Mouse (Mus musculus) brain, embryonic 14.5 days (tissue): ENCODE measurements around the gene Pknox1. TPM values are rescaled to one million over a fixed set of nuclear protein-coding genes. Genes with fewer than 3 reads are reported as not detected.
A peak's percentile ranks its signal among the peaks of the same experiment; 100 is the strongest.

ENCODE experiments used
- DNase-seq: peaks from one replicate; pipeline ENCODE4 v3.0.0-alpha.2; 2011; ENCODE audit warnings: low read depth
- CTCF ChIP-seq: fragments of 200-500 bp; IDR thresholded peaks from 2 replicates; pipeline ENCODE4 v1.5.1; 2012; ENCODE audit warnings: inconsistent platforms, mild to moderate bottlenecking, moderate library complexity, borderline replicate concordance; ENCODE audit not compliant: insufficient read depth, insufficient read length; ENCODE audit errors: extremely low read depth
- POLR2A ChIP-seq: fragments of 200-500 bp; IDR thresholded peaks from 2 replicates; pipeline ENCODE4 v1.6.1; 2012; ENCODE audit warnings: mild to moderate bottlenecking, inconsistent platforms, borderline replicate concordance; ENCODE audit not compliant: poor library complexity, insufficient read depth, insufficient read length, severe bottlenecking; ENCODE audit errors: extremely low read depth
- polyA plus RNA-seq: library from polyadenylated mRNA; depleted of rRNA; stranded (reverse); fragments of >200 nt; gene quantifications from 2 replicates; pipeline ENCODE4 v1.2.3, GENCODE M21; 2012

Gene Pknox1
- polyA plus RNA-seq, 1 experiment: 36.8 TPM

DNA sequence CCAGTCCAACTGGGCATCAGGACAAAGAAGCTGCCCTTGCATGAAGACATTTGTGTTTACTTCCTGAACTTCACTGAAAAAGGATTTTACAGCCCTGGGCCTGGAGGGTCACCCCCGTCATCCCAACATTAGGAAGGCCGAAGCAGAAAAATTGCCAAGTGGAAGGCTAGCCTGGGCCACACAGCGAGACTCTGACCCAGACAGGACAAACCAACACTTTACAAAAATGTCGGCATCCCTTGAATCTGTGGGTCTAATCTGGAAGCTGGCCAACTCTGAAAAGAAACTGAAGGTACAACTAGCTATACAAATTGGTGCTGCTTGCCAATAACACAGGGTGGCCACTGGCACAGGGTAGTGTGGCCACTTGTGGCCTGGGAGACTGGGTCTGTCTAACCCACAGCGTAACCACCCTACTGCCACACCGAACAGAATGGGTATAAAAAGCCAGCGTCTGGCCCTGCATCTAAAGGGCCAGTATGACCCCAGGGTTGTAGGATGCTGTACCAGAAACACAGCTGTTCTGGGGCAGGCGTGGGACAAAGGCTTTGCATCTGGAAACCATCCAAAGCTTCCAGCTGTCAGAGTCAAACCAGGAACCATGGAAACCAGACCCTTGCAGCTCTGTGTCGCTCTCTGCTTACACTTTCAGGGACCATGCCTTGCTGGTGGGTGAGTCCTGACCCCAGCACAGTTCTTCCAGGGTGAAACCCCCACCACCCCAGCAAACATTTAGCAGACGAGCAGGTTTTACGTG lies 7.2 kb upstream of the Pknox1 start:
- DNase-seq: peak; percentile 85
- TF ChIP-seq POLR2A (no peak), CTCF (no peak)

DNA sequence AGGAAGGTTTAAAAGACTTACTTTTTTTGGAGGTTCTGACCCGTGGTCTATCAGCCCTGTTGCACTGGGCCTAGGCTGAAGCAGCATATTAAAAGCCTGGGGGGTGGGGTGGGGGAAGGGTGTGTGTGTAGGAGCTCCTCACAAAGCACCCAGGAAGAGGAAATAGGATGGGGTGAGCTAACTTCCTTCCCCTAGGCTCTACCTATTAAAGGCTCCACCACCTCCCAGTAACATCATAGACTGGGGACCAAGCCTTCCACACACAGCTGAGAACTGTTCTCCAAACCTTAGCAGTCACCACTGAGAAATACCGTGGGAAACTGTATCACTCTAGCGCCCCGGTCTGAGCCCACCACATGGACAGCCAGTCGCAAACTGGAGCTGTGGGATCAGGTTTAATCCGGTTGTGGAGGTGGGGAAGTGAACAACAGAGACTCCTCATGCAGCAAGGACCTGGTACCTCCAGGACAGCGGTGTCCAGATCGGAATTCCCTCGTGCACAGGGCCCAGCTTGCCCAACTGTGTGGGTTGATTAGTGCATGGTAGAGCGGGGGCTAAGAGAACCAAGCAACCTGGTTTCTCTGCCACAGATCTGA lies 6.5 kb upstream of the Pknox1 start:
- DNase-seq: peak; percentile 44
- no peak for TF ChIP-seq CTCF
- TF ChIP-seq POLR2A: no peak

DNA sequence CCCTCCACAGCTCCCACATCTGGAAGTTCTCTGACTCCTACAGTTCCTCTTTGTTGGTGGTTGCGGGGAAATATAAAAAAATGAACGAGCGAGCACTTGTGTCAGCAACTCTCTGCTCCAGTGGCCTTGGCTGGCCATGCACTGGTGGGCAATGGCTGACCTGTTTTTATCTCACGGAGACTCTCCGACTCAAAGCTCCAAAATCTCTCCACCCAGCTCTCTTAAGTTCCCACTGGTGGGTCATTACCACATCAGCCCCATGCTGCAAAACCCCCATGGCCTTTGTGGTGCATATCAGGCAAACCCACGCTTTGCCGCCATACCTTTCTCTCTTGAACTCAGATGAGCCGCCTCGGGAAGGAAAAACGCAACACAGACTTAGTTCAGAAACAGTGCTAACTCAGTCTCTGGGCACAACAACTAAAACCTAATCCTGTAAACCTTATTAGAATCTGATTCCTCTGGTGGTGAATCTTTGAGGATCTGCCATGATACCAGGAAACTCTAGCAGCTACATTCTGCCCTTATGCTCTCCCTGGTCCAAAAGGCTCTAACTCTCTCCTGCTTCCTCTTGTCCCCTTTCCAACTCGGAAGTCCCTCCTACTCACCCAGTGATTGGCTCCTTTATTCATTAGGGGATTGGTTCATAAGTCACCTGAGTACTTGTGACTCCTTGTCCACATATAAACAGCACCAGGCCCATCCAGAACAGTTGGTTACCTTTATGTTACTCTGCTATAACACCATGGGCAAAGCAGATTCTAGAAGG lies 5.3 kb upstream of the Pknox1 start:
- no peak for DNase-seq
- no peak for TF ChIP-seq POLR2A
- no peak for TF ChIP-seq CTCF

DNA sequence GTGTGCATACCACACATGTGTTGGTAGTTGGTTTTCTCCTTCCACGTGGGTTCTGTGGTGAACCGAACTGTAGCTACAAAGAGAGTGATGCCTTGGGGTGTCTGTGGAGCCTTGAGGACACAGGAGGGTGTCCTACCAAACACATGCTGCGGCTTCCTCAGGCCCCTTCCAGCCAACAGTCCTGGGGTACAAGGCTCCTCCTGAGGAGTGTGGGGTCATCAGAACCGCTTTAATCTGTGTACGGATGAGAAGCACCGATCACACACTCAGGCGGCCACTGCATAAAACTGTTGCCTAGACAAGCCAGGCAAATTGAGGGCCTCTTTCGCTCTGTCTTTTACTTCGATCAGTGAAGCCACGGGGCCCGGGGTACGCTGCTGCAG lies 911 bp upstream of the Pknox1 start:
- DNase-seq: no peak
- no peak for TF ChIP-seq CTCF
- no peak for TF ChIP-seq POLR2A

DNA sequence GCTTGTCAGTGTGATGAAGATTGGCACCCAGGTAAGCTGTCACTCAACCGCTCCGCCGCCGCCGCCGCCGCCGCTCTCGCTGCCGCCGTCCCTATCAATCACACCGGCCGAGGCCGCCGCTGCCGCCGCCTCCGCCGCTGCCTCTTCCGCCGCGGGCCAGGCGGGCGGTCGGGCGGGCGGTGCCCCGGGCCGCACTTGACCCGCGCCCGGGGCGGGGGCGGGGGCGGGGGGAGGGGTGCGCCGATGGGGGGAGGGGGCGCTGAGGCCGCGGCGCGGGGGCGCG lies 265 bp downstream of the Pknox1 start:
- TF ChIP-seq POLR2A: peak; percentile 64
- TF ChIP-seq CTCF: no peak

DNA sequence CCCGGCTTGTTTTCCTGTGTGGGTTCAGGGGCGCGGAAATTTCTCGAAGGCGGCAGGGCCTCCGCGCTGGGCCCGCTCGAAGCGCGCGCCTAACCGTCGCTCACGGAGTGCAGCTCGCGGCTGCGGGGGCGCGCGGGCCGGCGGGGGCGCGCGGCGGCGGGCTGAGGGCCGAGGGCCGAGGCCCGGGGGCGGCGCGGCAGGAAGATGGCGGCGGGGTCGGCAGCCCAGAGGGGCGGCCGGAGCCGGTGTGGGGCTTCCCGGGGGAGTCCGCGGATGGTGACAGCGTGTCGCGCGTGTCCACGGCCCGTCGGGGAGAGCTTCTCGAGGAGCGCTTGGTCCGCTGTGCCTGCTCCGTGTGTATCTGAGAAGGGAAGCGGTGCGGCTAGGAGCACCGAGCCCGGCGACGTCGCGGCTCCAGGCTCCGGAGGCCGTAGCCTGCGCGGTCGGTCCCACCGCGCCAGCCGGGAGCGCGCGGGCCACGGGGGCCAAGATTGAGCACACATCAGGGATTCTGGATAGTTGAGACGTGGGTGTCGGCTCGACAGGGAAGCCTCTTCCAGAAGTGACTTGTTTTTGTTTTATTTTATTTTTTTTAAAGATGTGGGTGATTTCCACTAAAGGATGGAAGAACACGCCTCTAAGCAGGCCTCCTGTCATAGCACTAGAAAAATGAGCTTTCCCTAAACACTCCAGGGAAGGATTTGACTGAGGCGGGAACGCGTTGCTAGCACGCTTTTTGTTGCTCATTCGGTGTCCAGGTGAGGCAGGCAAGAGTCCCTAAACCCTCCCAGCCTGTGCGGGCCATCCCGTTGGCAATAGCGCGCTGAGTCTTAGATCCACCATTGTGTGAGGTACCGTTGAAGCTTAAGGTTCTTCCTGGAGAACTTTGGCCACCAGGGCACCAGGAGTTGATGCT lies 865 bp downstream of the Pknox1 start:
- DNase-seq: peak; percentile 91
- no peak for TF ChIP-seq CTCF
- TF ChIP-seq POLR2A: peak; percentile 44; the same call in 1 of the 2 replicates

More for the DNA sequence above, 265 bp downstream of the Pknox1 start:
- no peak for DNase-seq

DNA sequence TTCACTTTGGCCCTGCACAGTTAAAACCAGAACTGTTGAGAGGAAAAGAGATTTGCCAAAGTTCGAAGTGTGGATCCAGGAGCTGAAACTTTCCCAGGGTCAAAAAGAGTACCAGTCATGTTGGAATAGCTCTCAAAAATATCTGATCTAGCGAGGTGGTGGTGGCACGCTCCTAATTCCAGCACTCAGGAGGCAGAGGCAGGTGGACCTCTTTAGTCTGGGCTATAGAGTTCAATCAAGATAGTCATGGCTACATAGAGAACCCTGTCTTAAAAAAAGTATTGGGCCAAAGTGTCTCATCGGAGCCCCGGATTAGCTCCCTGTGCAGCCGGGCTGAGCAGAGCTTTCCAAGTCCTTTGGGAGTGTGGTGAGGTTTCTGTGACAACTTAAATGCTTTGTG lies 1.7 kb downstream of the Pknox1 start:
- no peak for TF ChIP-seq CTCF
- no peak for TF ChIP-seq POLR2A
- DNase-seq: no peak

DNA sequence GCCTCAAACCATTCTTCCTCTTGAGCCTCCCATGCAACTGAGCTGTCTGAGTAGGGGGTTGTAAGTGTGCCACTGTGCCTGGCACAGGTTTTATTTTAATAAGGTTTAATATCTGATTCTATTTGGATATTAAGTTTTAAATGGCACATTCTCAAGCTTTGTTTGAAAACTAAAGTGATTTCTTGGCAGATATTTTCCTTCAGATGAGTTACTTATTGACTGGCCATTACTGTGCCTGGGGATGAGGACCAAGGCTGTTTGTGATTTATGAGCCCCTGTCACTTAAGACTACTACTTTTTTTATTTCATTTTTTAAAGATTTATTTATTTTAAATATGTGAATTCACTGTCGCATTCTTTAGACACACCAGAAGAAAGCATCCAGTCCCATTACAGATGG lies 5.2 kb downstream of the Pknox1 start:
- TF ChIP-seq CTCF: no peak
- TF ChIP-seq POLR2A: no peak

DNA sequence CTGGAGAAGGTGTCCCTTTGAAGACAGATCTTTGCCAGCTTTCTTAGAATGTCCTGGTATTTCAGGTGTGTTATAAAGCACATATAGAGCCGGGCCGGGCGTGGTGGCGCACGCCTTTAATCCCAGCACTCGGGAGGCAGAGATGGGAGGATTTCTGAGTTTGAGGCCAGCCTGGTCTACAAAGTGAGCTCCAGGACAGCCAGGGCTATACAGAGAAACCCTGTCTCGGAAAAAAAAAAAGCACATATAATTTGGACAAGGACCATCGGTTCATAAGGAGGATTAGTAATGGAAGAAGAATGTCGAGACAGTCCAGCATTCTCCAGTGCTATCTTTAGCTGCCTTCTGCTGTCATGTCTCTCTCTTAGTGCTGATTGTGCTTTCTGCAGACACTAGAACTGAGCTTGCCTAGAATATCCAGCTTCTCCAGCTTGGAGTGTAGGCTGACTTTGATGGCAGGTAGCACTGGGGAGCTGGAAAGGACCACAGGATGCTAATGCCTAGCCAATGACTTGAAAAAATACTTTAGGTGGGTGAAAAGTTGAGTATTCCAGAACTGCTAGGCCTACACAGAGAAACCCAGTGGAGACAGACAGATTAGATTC lies 5.9 kb downstream of the Pknox1 start:
- DNase-seq: peak; percentile 50
- TF ChIP-seq CTCF (no peak), POLR2A (no peak)

More for the DNA sequence above, 5.2 kb downstream of the Pknox1 start:
- DNase-seq: no peak

DNA sequence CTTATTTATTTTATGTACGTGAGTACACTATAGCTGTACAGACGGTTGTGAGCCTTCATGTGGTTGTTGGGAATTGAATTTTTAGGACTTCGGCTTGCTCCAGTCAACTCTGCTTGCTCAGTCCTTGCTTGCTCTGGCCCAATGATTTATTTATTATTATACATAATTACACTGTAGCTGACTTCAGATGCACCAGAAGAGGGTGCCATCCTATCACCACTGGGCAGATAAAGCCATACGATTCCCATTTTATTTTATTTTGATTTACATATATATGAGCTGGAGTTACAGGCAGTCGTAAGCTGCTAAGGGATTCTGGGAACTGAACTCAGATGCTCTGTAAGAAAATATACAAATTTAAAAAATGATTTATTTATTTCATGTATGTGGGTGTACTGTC lies 7.2 kb downstream of the Pknox1 start:
- no peak for DNase-seq
- TF ChIP-seq CTCF (no peak), POLR2A (no peak)

DNA sequence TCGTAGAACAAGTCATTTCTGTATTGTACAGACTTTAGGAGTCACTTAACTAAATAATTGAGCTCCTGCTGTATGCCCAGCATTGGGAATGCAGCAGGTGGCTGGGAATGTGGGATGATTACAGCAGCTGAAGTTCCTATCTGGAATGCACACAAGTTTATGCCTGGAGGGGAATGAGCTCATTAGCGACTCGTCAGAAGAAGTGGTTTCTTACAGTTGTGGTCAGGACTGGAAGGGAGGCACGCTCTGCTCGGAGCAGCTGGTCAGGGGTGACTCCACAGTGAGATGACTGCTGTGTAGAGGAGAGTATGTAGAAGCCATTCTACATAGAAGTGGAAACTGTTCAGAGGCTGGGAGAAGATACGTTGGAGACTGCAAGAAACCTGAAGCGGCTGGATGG lies 10.1 kb downstream of the Pknox1 start:
- no peak for TF ChIP-seq CTCF
- no peak for TF ChIP-seq POLR2A
- DNase-seq: no peak
